Mouse (Mus musculus): ENCODE results near the gene Mrps34. TPM values are rescaled to one million over a fixed set of nuclear protein-coding genes. Genes with fewer than 3 reads are reported as not detected.

Gene Mrps34
- polyA plus RNA-seq, 1 experiment from 2014 or later = 86.7 TPM

Other genes starting within 250 kb of the Mrps34 start
- gene Slc9a3r2, start 244.8 kb upstream of the Mrps34 start, polyA plus RNA-seq (2016; fragmentation: Nextera tagmentation; extraction: Ambion mirVana) = 39.2 and 39.6 TPM in 2 replicates
- gene Npw, start 236.7 kb upstream of the Mrps34 start, polyA plus RNA-seq (2016; fragmentation: Nextera tagmentation; extraction: Ambion mirVana) = not detected in 2 replicates
- 23.0 and 25.2 TPM in 2 replicates for gene Zfp598, start 225.4 kb upstream of the Mrps34 start, polyA plus RNA-seq (2016; fragmentation: Nextera tagmentation; extraction: Ambion mirVana)
- 30.6 and 32.1 TPM in 2 replicates for gene Syngr3, start 205.2 kb upstream of the Mrps34 start, polyA plus RNA-seq (2016; fragmentation: Nextera tagmentation; extraction: Ambion mirVana)
- 42.2 and 42.4 TPM in 2 replicates for gene Gfer, start 199.0 kb upstream of the Mrps34 start, polyA plus RNA-seq (2016; fragmentation: Nextera tagmentation; extraction: Ambion mirVana)
- 3.6 and 4.8 TPM in 2 replicates for gene Noxo1, start 198.9 kb upstream of the Mrps34 start, polyA plus RNA-seq (2016; fragmentation: Nextera tagmentation; extraction: Ambion mirVana)
- 76.9 and 79.7 TPM in 2 replicates for gene Tbl3, start 187.5 kb upstream of the Mrps34 start, polyA plus RNA-seq (2016; fragmentation: Nextera tagmentation; extraction: Ambion mirVana)
- 0.18 and 0.35 TPM in 2 replicates for gene Rnf151, start 177.1 kb upstream of the Mrps34 start, polyA plus RNA-seq (2016; fragmentation: Nextera tagmentation; extraction: Ambion mirVana)
- gene Rps2, start 177.0 kb upstream of the Mrps34 start, polyA plus RNA-seq (2016; fragmentation: Nextera tagmentation; extraction: Ambion mirVana) = 795 and 841 TPM in 2 replicates
- gene Ndufb10, start 170.6 kb upstream of the Mrps34 start, polyA plus RNA-seq (2016; fragmentation: Nextera tagmentation; extraction: Ambion mirVana) = 199 and 214 TPM in 2 replicates
- gene Rpl3l, start 167.3 kb upstream of the Mrps34 start, polyA plus RNA-seq (2016; fragmentation: Nextera tagmentation; extraction: Ambion mirVana) = not detected in 2 replicates
- 21.8 and 22.6 TPM in 2 replicates for gene Msrb1, start 158.5 kb upstream of the Mrps34 start, polyA plus RNA-seq (2016; fragmentation: Nextera tagmentation; extraction: Ambion mirVana)
- 2.5 and 4.8 TPM in 2 replicates for gene Hs3st6, start 142.1 kb upstream of the Mrps34 start, polyA plus RNA-seq (2016; fragmentation: Nextera tagmentation; extraction: Ambion mirVana)
- not detected in 2 replicates for gene Meiob, start 90.8 kb upstream of the Mrps34 start, polyA plus RNA-seq (2016; fragmentation: Nextera tagmentation; extraction: Ambion mirVana)
- 32.3 and 32.4 TPM in 2 replicates for gene Hagh, start 55.0 kb upstream of the Mrps34 start, polyA plus RNA-seq (2016; fragmentation: Nextera tagmentation; extraction: Ambion mirVana)
- 18.6 and 20.9 TPM in 2 replicates for gene Fahd1, start 44.8 kb upstream of the Mrps34 start, polyA plus RNA-seq (2016; fragmentation: Nextera tagmentation; extraction: Ambion mirVana)
- gene Igfals, start 29.1 kb upstream of the Mrps34 start, polyA plus RNA-seq (2016; fragmentation: Nextera tagmentation; extraction: Ambion mirVana) = 0.23 and 0.36 TPM in 2 replicates
- 62.3 and 63.5 TPM in 2 replicates for gene Nubp2, start 8.8 kb upstream of the Mrps34 start, polyA plus RNA-seq (2016; fragmentation: Nextera tagmentation; extraction: Ambion mirVana)
- 51.5 and 54.8 TPM in 2 replicates for gene Spsb3, start 8.5 kb upstream of the Mrps34 start, polyA plus RNA-seq (2016; fragmentation: Nextera tagmentation; extraction: Ambion mirVana)
- gene Eme2, start within 50 bp of the Mrps34 start, polyA plus RNA-seq (2016; fragmentation: Nextera tagmentation; extraction: Ambion mirVana) = 39.3 and 45.5 TPM in 2 replicates
- 49.8 and 50.4 TPM in 2 replicates for gene Nme3, start 1.4 kb downstream of the Mrps34 start, polyA plus RNA-seq (2016; fragmentation: Nextera tagmentation; extraction: Ambion mirVana)
- gene Mapk8ip3, start 41.9 kb downstream of the Mrps34 start, polyA plus RNA-seq (2016; fragmentation: Nextera tagmentation; extraction: Ambion mirVana) = 84.7 and 86.0 TPM in 2 replicates
- gene Jpt2, start 65.6 kb downstream of the Mrps34 start, polyA plus RNA-seq (2016; fragmentation: Nextera tagmentation; extraction: Ambion mirVana) = 210 and 212 TPM in 2 replicates
- 13.8 and 13.9 TPM in 2 replicates for gene Cramp1l, start 120.7 kb downstream of the Mrps34 start, polyA plus RNA-seq (2016; fragmentation: Nextera tagmentation; extraction: Ambion mirVana)
- 26.7 and 27.6 TPM in 2 replicates for gene Ift140, start 121.0 kb downstream of the Mrps34 start, polyA plus RNA-seq (2016; fragmentation: Nextera tagmentation; extraction: Ambion mirVana)
- 8.5 and 9.5 TPM in 2 replicates for gene Tmem204, start 188.5 kb downstream of the Mrps34 start, polyA plus RNA-seq (2016; fragmentation: Nextera tagmentation; extraction: Ambion mirVana)
- gene Telo2, start 220.9 kb downstream of the Mrps34 start, polyA plus RNA-seq (2016; fragmentation: Nextera tagmentation; extraction: Ambion mirVana) = 42.5 and 43.2 TPM in 2 replicates
- not detected in 2 replicates for gene Ptx4, start 225.6 kb downstream of the Mrps34 start, polyA plus RNA-seq (2016; fragmentation: Nextera tagmentation; extraction: Ambion mirVana)
- gene Clcn7, start 238.3 kb downstream of the Mrps34 start, polyA plus RNA-seq (2016; fragmentation: Nextera tagmentation; extraction: Ambion mirVana) = 24.4 and 26.9 TPM in 2 replicates

Data from hindbrain, embryonic 12.5 days (tissue).